Mouse (Mus musculus): ENCODE measurements at regions not wholly inside any gene's neighbourhood (a gene's known extent, or its start where the extent isn't known, plus 50 kb on each side); places are given as distances from the start of the nearest gene placed in this dataset.

DNA sequence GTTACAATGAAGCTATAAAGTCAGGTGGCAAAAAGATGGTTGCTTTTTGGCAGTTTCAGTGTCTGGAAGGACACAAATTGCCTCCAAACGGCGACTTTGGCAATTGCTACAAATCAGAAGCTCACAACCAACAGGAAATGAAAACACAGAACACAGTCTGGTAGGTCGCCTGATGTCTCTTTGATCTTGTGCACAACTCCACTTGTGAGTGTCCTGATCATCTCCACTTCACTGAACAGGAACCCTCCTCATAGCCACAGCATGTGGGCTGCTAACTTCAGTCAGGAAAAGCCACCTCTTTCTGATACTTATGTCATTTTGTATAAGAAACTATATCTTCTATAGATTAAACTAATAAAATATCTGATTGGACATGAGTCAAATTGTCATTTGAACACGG is 544.2 kb upstream of the Hsf2 start:
- TF ChIP-seq POLR2A (IDR thresholded peaks at IDR 0.05; ENCODE audit: low read depth, low read length) = no peak
- TF ChIP-seq CTCF (IDR thresholded peaks at IDR 0.05; ENCODE audit: extremely low read depth, insufficient read length, insufficient replicate concordance, low read depth, low read length) = no peak

Data from small intestine, adult 2 months (tissue).